Mouse (Mus musculus) hindbrain, embryonic 15.5 days (tissue): ENCODE measurements at regions not wholly inside any gene's neighbourhood (a gene's known extent, or its start where the extent isn't known, plus 50 kb on each side); places are given as distances from the start of the nearest gene placed in this dataset. TPM values are rescaled to one million over a fixed set of nuclear protein-coding genes. Genes with fewer than 3 reads are reported as not detected.
A peak's percentile ranks its signal among the peaks of the same experiment; 100 is the strongest.

ENCODE experiments used
- ATAC-seq: fragments of 200-750 bp; cut with Nextera tagmentation; 2 replicates; pipeline ENCODE4 v1.8.0; 2017; ENCODE audit warnings: low read depth, moderate number of reproducible peaks, moderate TSS enrichment; ENCODE audit not compliant: low FRiP score
- H3K27ac ChIP-seq: fragments of 300-500 bp; sonication (generic); replicated peaks from 2 replicates; pipeline ENCODE4 v1.5.1; 2015; ENCODE audit warnings: mild to moderate bottlenecking, inconsistent platforms
- H3K27me3 ChIP-seq: fragments of 300-500 bp; sonication (generic); 2 replicates; pipeline ENCODE4 v1.6.1; 2015; ENCODE audit warnings: control low read depth, inconsistent platforms
- H3K36me3 ChIP-seq: fragments of 300-500 bp; sonication (generic); 2 replicates; pipeline ENCODE4 v1.6.1; 2015; ENCODE audit warnings: control low read depth, inconsistent platforms
- H3K4me1 ChIP-seq: fragments of 300-500 bp; sonication (generic); replicated peaks from 2 replicates; pipeline ENCODE4 v1.6.1; 2015; ENCODE audit warnings: control low read depth, inconsistent platforms
- H3K4me2 ChIP-seq: fragments of 300-500 bp; sonication (generic); 2 replicates; pipeline ENCODE4 v1.6.1; 2015; ENCODE audit warnings: moderate library complexity, mild to moderate bottlenecking, inconsistent platforms
- H3K4me3 ChIP-seq: fragments of 300-500 bp; sonication (generic); 2 replicates; pipeline ENCODE4 v1.5.1; 2015; ENCODE audit warnings: mild to moderate bottlenecking, inconsistent platforms
- H3K9ac ChIP-seq: fragments of 300-500 bp; sonication (generic); 2 replicates; pipeline ENCODE4 v1.6.1; 2015; ENCODE audit warnings: inconsistent platforms
- H3K9me3 ChIP-seq: fragments of 300-500 bp; sonication (generic); 2 replicates; pipeline ENCODE4 v1.6.1; 2016; ENCODE audit warnings: control low read depth, inconsistent platforms
- WGBS: fragments of 180-500 bp; shearing (Covaris S2); methylation state at CpG from one replicate; pipeline ENCODE4 v1.1.7; 2015; 5-methylcytosine and 5-hydroxymethylcytosine counted together
- microRNA-seq: library from miRNA; unstranded; fragments of <30 nt; microRNA quantifications from one replicate; pipeline ENCODE4, GENCODE M21; 2016

GRCm38 (mm10) chr1:168506326-168506725, 74.3 kb upstream of the Pbx1 start:
- no peak for ATAC-seq
- Histone ChIP-seq H3K9ac (no peak overlapping the region), H3K27me3 (no peaks in the 10 kb centered on the region), H3K4me1 (no peaks in the 10 kb centered on the region), H3K36me3 (no peaks in the 10 kb centered on the region), H3K4me2 (no peak overlapping the region), H3K27ac (no peak overlapping the region), H3K4me3 (no peak overlapping the region), H3K9me3 (no peaks in the 10 kb centered on the region)
- WGBS = 95% methylated on average over 1 of the region's 1 CpGs

- 71% methylated on average over 9 of the region's 9 CpGs for WGBS
- H3K36me3 ChIP-seq = no peaks in the 10 kb centered on the region
- H3K4me1 ChIP-seq = no peaks in the 10 kb centered on the region
- no peaks in the 10 kb centered on the region for H3K27me3 ChIP-seq
- no peak overlapping the region for H3K4me2 ChIP-seq
- H3K4me3 ChIP-seq = no peak overlapping the region
- no peaks in the 10 kb centered on the region for H3K9me3 ChIP-seq
- H3K27ac ChIP-seq = no peak overlapping the region
- H3K9ac ChIP-seq = no peak overlapping the region
- ATAC-seq = no peak
Measured at GRCm38 (mm10) chr1:168504773-168505172, 72.7 kb upstream of the Pbx1 start.

- WGBS = 36% methylated on average over 7 of the region's 7 CpGs
- no peaks in the 10 kb centered on the region for H3K4me1 ChIP-seq
- ATAC-seq = no peak
Measured at GRCm38 (mm10) chr1:168502266-168502665, 70.2 kb upstream of the Pbx1 start.

GRCm38 (mm10) chr1:168501375-168502169, 69.5 kb upstream of the Pbx1 start:
- H3K4me1 ChIP-seq = peaks cover under 1% of the 10 kb centered on the region; the same call in 1 of the 2 replicates
- H3K9ac ChIP-seq = no peak overlapping the region
- no peaks in the 10 kb centered on the region for H3K36me3 ChIP-seq
- H3K9me3 ChIP-seq = no peaks in the 10 kb centered on the region
- H3K27ac ChIP-seq = no peak overlapping the region
- no peak overlapping the region for H3K4me3 ChIP-seq
- 42% methylated on average over 4 of the region's 4 CpGs for WGBS
- no peaks in the 10 kb centered on the region for H3K27me3 ChIP-seq
- no peak overlapping the region for H3K4me2 ChIP-seq
- no peak for ATAC-seq

More at GRCm38 (mm10) chr1:168502266-168502665, 70.2 kb upstream of the Pbx1 start:
- Histone ChIP-seq H3K27me3 (no peaks in the 10 kb centered on the region), H3K27ac (no peak overlapping the region), H3K36me3 (no peaks in the 10 kb centered on the region), H3K9me3 (no peaks in the 10 kb centered on the region), H3K9ac (no peak overlapping the region), H3K4me2 (no peak overlapping the region), H3K4me3 (no peak overlapping the region)

GRCm38 (mm10) chr1:168497801-168498200, 65.7 kb upstream of the Pbx1 start:
- Histone ChIP-seq H3K9me3 (no peaks in the 10 kb centered on the region), H3K27ac (no peak overlapping the region), H3K9ac (no peak overlapping the region), H3K36me3 (no peaks in the 10 kb centered on the region), H3K4me3 (no peak overlapping the region), H3K4me1 (peaks cover 12% of the 10 kb centered on the region; the same call in 1 of the 2 replicates), H3K4me2 (no peak overlapping the region), H3K27me3 (no peaks in the 10 kb centered on the region)
- ATAC-seq = no peak
- 83% methylated on average over 4 of the region's 4 CpGs for WGBS

- peak overlapping the region; percentile 40 for H3K4me2 ChIP-seq
- H3K4me3 ChIP-seq = no peak overlapping the region
- H3K4me1 ChIP-seq = peaks cover 12% of the 10 kb centered on the region; the same call in 1 of the 2 replicates
- H3K9ac ChIP-seq = no peak overlapping the region
- ATAC-seq = peak; percentile 72; the same call in 1 of the 2 replicates
- no peaks in the 10 kb centered on the region for H3K27me3 ChIP-seq
- 32% methylated on average over 13 of the region's 13 CpGs for WGBS
- peak overlapping the region; percentile 8; the same call in 1 of the 2 replicates for H3K27ac ChIP-seq
- H3K9me3 ChIP-seq = no peaks in the 10 kb centered on the region
- no peaks in the 10 kb centered on the region for H3K36me3 ChIP-seq
Measured at GRCm38 (mm10) chr1:168495687-168496527, 63.8 kb upstream of the Pbx1 start.

GRCm38 (mm10) chr1:168487492-168487891, 55.4 kb upstream of the Pbx1 start:
- H3K27ac ChIP-seq = no peak overlapping the region
- 78% methylated on average over 7 of the region's 7 CpGs for WGBS
- H3K36me3 ChIP-seq = no peaks in the 10 kb centered on the region
- ATAC-seq = no peak
- H3K4me1 ChIP-seq = no peaks in the 10 kb centered on the region
- no peak overlapping the region for H3K4me2 ChIP-seq
- H3K4me3 ChIP-seq = no peak overlapping the region
- no peak overlapping the region for H3K9ac ChIP-seq
- H3K9me3 ChIP-seq = no peaks in the 10 kb centered on the region
- no peaks in the 10 kb centered on the region for H3K27me3 ChIP-seq

- H3K27me3 ChIP-seq = no peaks in the 10 kb centered on the region
- no peaks in the 10 kb centered on the region for H3K36me3 ChIP-seq
- no peaks in the 10 kb centered on the region for H3K9me3 ChIP-seq
- no peak overlapping the region for H3K9ac ChIP-seq
- H3K27ac ChIP-seq = no peak overlapping the region
- no peaks in the 10 kb centered on the region for H3K4me1 ChIP-seq
- H3K4me2 ChIP-seq = no peak overlapping the region
- ATAC-seq = no peak
- no peak overlapping the region for H3K4me3 ChIP-seq
- 83% methylated on average over 13 of the region's 13 CpGs for WGBS
Measured at GRCm38 (mm10) chr1:168483651-168484050, 51.6 kb upstream of the Pbx1 start.

Small RNAs in the stretch of these regions (microRNA-seq; reads per million reads assigned to microRNA genes)
- gene Mir6348 = not detected
- gene Mir6354 = not detected
